Mouse (Mus musculus) embryonic fibroblast, embryonic 13.5 days (primary cell): Measurements from ENCODE around the gene Dydc1.

Experiments used
- CTCF ChIP-seq: IDR thresholded peaks from 2 replicates; pipeline ENCODE4 v1.5.1; 2011; ENCODE audit warnings: mild to moderate bottlenecking, control low read depth, low read length, moderate library complexity, borderline replicate concordance; ENCODE audit not compliant: insufficient read depth
- POLR2A ChIP-seq: IDR thresholded peaks from 2 replicates; pipeline ENCODE4 v1.6.1; 2011; ENCODE audit warnings: low read depth, mild to moderate bottlenecking, control low read depth, low read length, moderate library complexity

GRCm38 (mm10) chr14:41082408-41082807 is 9.7 kb downstream of the Dydc1 start:
- no peak for TF ChIP-seq POLR2A
- TF ChIP-seq CTCF = no peak
